Mouse (Mus musculus) urinary bladder, postnatal 25 days (tissue): ENCODE results near the gene Rab12.
"Not testable (repeated sequence)": the region's sequence is repeated elsewhere in the genome, so short reads cannot be mapped to it uniquely, and the experiment has no call there.

Experiments used
- DNase-seq: peaks from one replicate; pipeline ENCODE4 v3.0.0; 2022; ENCODE audit warnings: low spot score

Rab12 gene

DNA sequence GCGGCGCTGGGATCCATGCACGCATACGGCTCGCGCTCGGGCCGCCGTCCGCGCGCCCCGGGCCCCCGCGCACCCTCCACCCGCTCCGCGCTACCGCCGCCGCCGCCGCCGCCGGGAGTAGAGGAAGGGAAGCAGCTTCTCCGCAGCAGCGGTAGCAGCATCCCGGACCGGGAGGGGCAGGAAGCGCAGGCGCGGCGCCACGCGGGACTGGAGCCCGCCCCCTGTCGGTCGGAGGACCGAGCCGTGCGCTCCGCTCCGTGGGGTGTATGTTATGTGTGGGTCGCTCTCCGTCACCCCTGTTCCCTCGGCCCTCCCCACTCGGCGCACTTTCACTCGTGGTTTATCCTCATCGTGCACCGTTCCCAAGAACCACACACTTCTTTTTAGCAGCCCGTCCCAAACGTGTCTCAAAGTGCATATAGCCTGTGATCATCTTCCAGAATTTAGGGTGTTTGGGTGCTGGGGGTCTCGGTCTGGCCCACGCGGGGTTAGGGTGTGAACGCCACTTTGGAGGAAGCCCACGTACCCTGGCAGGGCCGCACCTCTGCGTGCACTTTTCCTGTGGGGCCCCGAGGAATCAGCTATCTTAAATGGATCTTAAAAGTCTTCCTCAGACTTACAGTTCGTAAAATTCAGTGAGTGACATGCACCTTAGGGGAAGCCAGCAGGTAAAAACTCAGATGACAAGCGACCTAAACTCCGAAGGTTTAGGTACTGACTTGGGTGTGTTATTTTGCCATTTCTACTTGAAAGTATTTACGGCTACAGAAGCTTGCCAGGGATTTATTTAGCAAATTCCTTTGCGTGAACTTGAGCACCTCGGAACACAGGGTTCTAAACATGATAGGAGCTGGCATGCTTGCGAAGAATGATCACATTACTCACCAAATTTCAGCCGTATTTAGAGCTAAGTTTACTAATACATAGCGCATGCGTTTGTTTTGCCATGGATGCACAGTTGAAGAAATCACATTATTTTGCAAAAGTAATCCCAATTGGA is at the start of gene Rab12:
Gene Rab12, minus strand, starts transcription at position 176 of the 1,000 bp plus-strand sequence.
- peak; percentile 86 for DNase-seq

DNA sequence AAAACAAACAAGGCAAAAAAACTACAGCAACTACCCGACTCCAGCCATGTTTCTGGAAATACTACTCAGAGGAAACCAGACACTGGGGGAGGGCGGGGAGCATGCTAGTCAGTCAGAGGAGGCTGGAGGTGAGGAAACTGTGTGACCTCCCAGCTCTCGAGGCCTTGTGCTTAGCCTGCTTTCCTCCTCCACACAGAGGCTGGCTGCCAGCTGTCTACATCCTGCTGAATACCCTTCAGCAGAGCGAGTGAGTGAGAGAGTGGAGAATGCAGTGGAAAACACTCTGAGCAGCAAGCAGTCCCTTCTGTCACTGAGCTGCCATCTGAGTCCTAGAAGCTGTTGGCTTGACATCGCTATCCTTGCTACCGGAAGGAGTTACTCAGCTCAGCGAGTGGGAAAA is 44.7 kb upstream of the Rab12 start:
- DNase-seq = no peak

DNA sequence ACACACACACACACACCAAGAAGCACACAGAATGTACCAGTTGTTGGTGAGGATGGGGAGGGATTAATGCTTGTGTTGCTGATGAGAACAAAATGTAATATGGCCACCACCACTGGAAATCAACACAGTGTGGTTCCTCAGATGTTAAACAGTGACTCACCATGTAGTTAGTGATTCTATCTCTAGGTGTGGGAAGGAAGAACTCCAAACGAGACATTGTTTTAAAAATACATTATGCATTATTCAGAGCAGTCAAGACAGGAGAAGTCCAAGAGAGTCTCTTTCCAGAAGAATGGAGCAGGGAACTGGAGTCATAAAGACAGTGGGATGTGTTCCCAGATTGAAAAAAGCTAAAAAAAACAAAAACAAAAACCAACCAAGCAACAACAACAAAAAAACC is 44.0 kb upstream of the Rab12 start:
- DNase-seq = no peak

DNA sequence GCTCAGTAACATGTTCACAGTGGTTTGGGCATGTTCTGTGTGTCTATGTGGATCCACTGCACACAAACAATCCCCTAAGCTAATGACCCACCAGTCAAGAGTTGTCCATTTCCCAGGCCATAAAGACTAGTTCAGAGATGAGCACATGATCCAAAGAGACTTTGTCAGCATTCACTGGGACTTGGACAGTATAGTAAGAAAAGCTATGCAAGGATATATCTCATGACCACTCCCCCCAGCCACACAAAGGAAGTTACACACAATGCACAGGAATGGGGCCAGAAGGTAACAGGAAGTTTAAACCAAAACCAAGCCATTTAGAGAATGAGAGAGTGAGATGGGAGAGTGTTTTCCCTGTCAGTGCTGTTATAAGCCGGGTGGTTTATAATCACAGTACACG is 41.9 kb upstream of the Rab12 start:
- DNase-seq = no peak

DNA sequence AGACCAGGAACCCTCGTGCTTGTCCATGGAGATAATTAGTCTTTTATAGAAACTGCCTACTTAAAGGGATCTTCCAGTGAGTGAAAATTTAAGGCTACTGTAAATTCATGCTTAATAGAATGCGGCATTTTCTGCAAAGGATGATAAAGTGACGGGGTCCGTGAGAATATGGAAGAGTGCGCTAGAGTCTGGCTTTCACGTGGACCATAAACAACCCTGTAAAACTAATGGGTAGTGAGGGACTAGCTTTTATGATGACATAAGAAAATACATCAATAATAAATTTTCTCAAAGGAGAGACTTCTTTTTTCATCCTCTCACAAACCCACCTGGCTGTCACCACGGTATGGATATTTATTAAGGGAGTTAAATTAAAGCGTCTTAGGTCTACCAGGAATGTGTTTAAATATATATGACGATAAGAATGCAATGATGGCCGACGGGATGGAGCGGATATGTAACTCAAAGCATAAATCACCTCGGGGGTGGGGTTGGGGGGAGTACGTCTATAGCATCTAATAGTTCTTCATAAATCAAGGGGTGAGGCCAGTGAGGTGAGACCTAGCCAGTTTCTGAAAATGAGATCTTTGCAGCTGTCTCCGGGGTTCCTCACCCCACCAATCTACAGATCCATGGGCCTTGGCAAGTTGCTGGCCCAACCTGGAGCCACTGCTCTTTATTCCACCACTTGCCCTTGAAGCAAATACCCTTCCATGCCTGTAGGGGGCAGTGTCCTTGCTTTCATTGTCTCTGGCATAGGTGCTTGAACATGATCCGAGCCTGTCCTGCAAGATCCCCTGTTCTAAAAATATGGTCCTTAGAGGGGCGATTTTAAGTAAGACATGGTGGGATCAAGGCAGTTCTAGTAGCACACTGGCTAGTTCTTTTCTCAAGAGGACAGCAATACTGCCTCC is 39.1 kb upstream of the Rab12 start:
- DNase-seq = no peak

- DNase-seq = no peak
Observed at GRCm38 (mm10) chr17:66552690-66553089, 33.2 kb upstream of the Rab12 start.

- no peak for DNase-seq
Observed at GRCm38 (mm10) chr17:66550486-66550885, 31.0 kb upstream of the Rab12 start.

DNA sequence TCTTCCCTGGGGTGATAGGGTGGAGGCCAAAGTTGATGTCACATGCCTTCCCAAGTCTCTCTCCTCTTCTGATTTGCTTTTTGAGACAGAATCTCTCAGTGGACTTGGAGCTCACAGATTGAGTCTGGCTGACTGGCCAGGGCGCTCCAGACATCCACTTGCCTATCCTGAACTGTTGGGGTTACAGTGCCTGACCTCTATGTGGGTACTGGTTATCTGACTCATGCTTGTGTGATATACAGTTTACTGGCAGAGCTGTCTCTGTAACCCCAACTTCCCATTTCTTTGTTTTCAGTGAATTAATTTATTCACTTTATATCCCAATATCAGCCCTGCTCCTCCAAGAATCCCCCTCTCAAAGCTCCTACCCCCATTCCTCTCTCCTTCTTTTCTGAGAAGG is 12.8 kb upstream of the Rab12 start:
- DNase-seq = no peak

DNA sequence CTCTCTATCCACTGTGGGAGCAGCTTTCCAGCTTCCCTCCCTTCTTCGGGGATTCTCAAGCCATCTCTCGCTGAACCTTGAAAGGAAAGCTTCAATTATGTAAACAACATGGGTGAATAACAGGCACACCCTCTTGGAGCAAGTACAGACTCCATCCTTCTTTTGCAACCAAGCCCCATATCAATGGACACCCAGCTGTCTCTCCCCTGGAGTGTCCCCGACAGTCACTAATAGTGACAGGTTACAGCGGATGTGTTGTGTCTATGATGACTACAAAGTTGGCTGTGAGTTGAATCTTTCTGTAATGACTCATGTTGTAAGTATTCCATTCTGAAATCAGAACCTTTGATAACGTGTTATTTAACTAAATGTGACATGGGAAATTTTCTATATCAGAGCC is 3.9 kb upstream of the Rab12 start:
- no peak for DNase-seq

- not testable (repeated sequence) for DNase-seq
Observed at GRCm38 (mm10) chr17:66522631-66523030, 3.1 kb upstream of the Rab12 start.

GRCm38 (mm10) chr17:66518877-66519553 is 514 bp downstream of the Rab12 start:
- DNase-seq = no peak

GRCm38 (mm10) chr17:66516953-66517352 is 2.6 kb downstream of the Rab12 start:
- DNase-seq = no peak

DNA sequence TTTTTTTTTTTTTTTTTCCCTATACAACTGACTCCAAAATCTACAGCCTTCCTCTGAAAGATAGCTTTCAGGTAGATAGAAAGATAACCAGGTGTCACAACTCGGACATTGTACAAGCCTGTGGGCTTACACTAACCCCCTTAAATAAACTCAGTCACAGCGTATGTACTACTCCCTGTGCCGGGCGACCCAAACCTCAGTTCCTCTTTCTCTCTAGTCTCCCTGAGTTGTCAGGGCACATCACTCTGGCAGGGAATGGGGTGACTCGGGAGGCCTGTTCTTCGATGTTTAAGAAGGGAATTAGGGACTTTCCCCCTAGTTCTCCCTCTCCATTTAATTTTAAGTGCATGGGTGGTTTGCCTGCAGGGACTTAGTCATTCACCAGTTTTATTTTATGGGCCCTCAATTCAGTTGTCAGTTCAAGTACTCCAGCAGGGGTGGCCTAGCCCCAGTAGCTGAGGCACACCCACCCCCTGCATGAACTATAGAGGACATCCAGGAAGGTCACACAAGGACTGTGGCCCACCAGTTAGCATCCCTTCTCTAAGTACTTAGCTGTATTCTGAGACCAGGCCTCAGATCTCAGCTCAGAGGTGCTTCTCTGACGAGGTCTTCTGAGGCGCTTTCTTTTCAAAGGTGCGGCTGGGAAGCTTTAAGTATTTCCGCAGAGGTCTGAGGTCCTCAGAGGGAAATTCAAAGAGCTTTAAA is 5.1 kb downstream of the Rab12 start:
- DNase-seq = no peak

DNA sequence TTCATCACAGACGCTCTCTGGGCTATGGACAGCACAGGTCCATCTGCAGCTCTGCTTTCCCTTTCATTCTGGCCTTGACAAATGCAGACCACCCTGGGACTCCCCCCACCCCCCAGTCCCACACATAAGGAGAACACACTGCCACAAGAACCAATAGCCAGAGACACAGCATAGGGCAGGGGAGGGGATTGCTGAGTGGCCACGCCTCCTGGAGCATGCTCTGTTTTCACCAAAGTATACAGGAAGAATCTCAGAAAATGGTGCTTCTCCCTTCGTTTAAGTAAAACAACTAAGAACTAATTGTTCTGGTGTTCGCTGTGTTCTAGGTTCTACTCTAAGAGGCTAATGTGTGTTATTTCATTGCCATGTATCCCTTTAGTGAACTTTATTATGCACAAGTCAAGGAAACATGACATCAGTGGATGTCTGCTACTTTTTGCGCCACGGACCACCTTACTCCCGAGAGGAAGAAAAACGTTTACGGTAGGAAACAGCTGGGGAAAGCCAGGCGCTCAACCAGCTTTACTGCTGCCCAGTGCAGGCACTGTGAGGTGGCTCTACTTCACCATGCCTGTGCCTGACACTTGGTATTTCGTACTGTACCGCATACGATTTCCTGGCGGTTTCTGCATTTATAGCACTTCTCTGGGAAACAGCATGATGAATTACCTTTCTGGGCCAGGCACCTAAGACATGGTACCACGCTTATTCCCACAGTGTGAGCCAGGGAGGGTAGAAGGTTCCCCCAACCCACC is 7.2 kb downstream of the Rab12 start:
- no peak for DNase-seq

DNA sequence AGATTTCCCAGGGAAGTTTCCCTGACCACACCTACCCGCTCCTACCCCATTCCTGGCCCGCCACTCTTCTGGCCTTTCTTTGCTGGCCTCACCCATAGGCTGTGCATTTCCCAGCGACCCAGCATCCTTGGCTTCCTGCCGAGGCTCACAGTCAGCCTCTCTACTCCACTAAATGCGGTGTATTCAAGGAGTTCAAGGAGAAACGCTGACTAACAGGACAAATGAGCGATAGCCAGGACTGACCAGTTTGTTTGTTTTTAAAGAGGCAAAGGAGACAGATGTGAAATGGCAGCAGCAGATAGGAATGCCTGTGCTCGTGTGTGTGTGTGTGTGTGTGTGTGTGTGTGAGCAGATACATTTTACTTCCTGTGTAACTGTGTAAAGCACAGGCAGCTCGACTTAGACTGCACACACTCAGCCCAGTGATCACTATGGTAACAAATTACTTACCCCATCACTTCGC is 9.3 kb downstream of the Rab12 start:
- no peak for DNase-seq

- no peak for DNase-seq
Observed at GRCm38 (mm10) chr17:66507049-66507954, 12.2 kb downstream of the Rab12 start.

DNA sequence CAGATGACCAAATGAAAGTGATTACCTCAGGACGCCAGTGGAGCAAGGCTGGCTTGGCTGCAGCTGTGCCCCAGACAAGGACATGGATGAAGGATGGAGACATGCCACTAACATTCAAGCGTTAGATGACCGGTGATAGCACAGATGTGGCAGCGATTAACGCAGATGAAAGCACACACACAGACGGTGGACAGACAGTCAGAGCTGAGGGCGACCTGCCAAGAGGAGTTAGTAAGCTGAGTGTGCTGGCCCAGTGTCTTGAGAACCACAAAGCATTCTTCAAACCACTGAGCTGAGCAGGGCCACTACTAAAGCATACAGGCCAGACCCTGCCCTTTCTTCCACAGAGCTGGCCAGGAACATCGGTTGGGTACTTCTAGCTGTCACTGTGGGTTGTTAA is 14.6 kb downstream of the Rab12 start:
- peak; percentile 28 for DNase-seq

GRCm38 (mm10) chr17:66504248-66504647 is 15.3 kb downstream of the Rab12 start:
- DNase-seq = no peak

DNA sequence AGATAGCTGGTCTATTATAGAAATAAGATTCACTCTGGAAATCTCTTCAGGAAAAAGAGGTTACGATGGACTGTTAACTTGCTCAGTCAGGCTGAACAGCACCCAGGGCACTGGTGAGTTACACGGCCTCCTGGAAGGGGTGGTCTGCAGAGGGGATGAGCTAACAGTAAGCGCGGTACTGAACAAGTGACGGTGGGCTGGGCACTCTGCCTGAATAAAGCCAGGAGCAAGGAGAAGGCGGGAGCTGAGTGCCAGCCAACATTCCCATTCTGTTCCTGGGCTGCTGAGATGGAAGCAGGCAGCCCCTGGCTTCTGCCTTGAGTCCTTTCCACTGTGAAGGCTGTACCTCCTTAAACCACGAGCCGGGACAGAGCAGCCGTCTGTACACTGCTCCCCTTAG is 16.1 kb downstream of the Rab12 start:
- DNase-seq = no peak

DNA sequence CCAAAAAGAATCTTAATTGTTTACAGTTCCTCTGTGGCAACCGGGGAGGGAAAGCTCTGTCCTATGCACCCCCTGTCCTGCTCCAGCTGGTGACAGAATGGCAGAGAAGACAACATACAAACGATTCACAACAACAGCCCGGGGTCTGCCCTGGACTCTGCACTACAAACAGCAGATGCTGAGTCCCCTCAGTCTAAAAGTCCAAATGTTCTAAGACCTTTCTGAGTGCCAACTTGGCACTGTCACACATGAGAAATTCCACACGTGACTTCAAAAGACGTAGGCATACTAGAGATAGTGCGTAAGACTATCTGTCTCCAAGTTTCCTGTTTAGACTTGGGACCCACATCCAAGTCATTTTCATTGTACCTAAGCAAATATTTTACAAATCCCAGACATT is 16.7 kb downstream of the Rab12 start:
- DNase-seq = no peak
